Mouse (Mus musculus): ENCODE measurements around the gene Mea1. TPM values are rescaled to one million over a fixed set of nuclear protein-coding genes. Genes with fewer than 3 reads are reported as not detected.

The Mea1 gene
- polyA plus RNA-seq, 1 experiment = 145 TPM

DNA sequence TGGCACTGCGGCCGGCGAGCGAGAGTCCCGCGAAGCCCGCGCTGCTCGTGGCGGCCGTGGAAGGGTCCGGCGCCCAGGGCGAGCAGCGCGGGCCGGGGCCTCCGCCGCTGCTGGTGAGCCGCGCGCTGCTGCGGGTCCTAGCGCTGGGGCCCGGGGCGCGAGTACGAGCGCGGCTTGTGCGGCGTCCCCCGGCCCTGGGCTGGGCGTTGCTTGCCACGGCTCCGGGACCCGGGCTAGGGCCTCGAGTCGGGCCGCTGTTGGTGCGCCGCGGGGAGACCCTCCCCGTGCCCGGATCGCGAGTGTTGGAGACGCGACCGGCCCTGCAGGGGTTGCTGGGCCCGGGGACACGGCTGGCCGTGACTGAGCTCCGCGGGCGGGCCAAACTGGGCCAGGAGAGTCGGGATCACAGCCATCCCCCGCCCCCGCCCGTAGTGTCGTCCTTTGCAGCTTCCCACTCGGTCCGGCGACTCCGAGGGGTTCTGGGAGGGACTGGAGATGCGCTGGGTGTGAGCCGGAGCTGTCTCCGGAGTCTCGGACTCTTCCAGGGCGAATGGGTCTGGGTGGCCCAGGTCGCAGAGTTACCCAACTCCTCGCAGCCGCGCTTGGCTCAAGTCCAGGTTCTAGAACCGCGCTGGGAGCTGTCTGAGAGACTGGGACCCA is 33.1 kb downstream of the Mea1 start:
- H3K4me3 ChIP-seq = peak overlapping the region; percentile 54
- H3ac ChIP-seq (ENCODE audit: control insufficient read depth, insufficient read length) = peak overlapping the region; percentile 88
- TF ChIP-seq E2F4 (IDR thresholded peaks at IDR 0.05; ENCODE audit: insufficient read depth) (no peak), TCF3 (IDR thresholded peaks at IDR 0.05; ENCODE audit: insufficient read length, low read depth) (no peak), MAX (IDR thresholded peaks at IDR 0.05; ENCODE audit: low read depth) (no peak), POLR2AphosphoS2 (IDR thresholded peaks at IDR 0.05; ENCODE audit: insufficient read length, low read depth) (no peak), MYOG (IDR thresholded peaks at IDR 0.05; ENCODE audit: control insufficient read depth in 1 of 3, insufficient read depth in 1 of 3, insufficient read length in 2 of 3, low read depth in 2 of 3) (no peak)
- H3K79me2 ChIP-seq (ENCODE audit: control insufficient read depth, insufficient read depth) = peaks cover 19% of the 10 kb centered on the region
- peak overlapping the region; percentile 93 for H3K4me2 ChIP-seq (ENCODE audit: low read depth)
- H3K36me3 ChIP-seq (ENCODE audit: control insufficient read depth, insufficient read depth) = peaks cover 12% of the 10 kb centered on the region
- H3K27me3 ChIP-seq (ENCODE audit: control insufficient read depth, insufficient read depth, insufficient read length) = no peaks in the 10 kb centered on the region

DNA sequence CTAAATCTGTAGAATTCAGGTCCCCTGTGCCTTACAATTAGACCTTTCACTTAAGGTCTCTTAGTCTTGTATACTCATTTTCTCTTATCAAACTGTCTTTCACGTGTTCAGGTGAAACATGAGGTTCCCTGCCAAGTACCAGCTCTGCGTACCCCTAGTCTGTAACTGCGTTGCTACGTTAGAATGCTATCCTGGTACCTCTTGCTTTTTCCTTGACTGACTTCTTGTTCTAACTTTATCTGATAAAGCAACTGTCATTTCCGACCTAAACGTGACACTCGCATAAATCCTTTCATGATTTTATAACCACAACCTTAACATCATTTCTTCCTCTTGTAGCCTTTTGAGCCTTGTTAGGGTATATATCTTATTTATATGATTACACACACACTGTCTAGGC is 33.8 kb downstream of the Mea1 start:
- Histone ChIP-seq H3K4me2 (ENCODE audit: low read depth) (peak overlapping the region; percentile 93), H3K27me3 (ENCODE audit: control insufficient read depth, insufficient read depth, insufficient read length) (no peaks in the 10 kb centered on the region)
- no peak for TF ChIP-seq MYOG (IDR thresholded peaks at IDR 0.05; ENCODE audit: control insufficient read depth in 1 of 3, insufficient read depth in 1 of 3, insufficient read length in 2 of 3, low read depth in 2 of 3)

DNA sequence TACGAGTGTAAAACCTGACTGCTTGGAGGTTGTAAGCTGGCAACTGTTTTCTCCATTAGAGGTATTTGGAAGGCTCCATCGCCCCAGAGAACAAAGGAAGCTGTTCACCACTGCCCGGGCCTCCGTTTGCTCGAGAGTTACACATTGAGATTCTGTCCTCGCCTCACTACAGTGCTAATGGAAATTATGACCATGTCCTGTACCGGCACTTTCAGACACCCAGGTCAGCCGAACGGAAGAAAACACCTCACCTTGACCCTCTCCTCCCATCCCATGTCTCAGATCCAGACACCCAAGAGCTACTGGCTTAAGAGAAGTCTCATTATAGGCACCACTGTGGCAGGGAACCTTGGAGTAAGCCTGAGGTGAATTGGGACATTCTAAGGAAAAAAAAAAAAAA is 35.3 kb downstream of the Mea1 start:
- Histone ChIP-seq H3K36me3 (ENCODE audit: control insufficient read depth, insufficient read depth) (peaks cover 12% of the 10 kb centered on the region), H3K79me2 (ENCODE audit: control insufficient read depth, insufficient read depth) (peaks cover 19% of the 10 kb centered on the region), H3K4me3 (no peak overlapping the region), H3ac (ENCODE audit: control insufficient read depth, insufficient read length) (no peak overlapping the region), H3K4me2 (ENCODE audit: low read depth) (no peak overlapping the region), H3K27me3 (ENCODE audit: control insufficient read depth, insufficient read depth, insufficient read length) (no peaks in the 10 kb centered on the region)
- TF ChIP-seq USF1 (IDR thresholded peaks at IDR 0.05; ENCODE audit: low read depth) = no peak
- TF ChIP-seq MYOD1 (IDR thresholded peaks at IDR 0.05; ENCODE audit: control insufficient read depth in 1 of 3, insufficient read length in 2 of 3, low read depth in 2 of 3) = no peak
- TF ChIP-seq REST (IDR thresholded peaks at IDR 0.05; ENCODE audit: insufficient read depth, insufficient read length) = no peak
- TF ChIP-seq MAX (IDR thresholded peaks at IDR 0.05; ENCODE audit: low read depth) = no peak
- TF ChIP-seq TCF3 (IDR thresholded peaks at IDR 0.05; ENCODE audit: insufficient read length, low read depth) = no peak
- no peak for TF ChIP-seq TCF12 (IDR thresholded peaks at IDR 0.05; ENCODE audit: insufficient read depth, poor library complexity, severe bottlenecking)
- TF ChIP-seq POLR2AphosphoS2 (IDR thresholded peaks at IDR 0.05; ENCODE audit: insufficient read length, low read depth) = no peak
- TF ChIP-seq CEBPB (IDR thresholded peaks at IDR 0.05; ENCODE audit: insufficient read depth, poor library complexity, severe bottlenecking) = no peak
- TF ChIP-seq POLR2A (IDR thresholded peaks at IDR 0.05; ENCODE audit: insufficient read length, low read depth) = no peak
- no peak for TF ChIP-seq MYOG (IDR thresholded peaks at IDR 0.05; ENCODE audit: control insufficient read depth in 1 of 3, insufficient read depth in 1 of 3, insufficient read length in 2 of 3, low read depth in 2 of 3)
- TF ChIP-seq E2F4 (IDR thresholded peaks at IDR 0.05; ENCODE audit: insufficient read depth) = no peak
- TF ChIP-seq SRF (IDR thresholded peaks at IDR 0.05; ENCODE audit: control insufficient read depth, insufficient read length, low read depth) = no peak

More for the DNA sequence above, 33.8 kb downstream of the Mea1 start:
- Histone ChIP-seq H3ac (ENCODE audit: control insufficient read depth, insufficient read length) (peak overlapping the region; percentile 88), H3K4me3 (peak overlapping the region; percentile 54), H3K79me2 (ENCODE audit: control insufficient read depth, insufficient read depth) (peaks cover 19% of the 10 kb centered on the region), H3K36me3 (ENCODE audit: control insufficient read depth, insufficient read depth) (peaks cover 12% of the 10 kb centered on the region)

DNA sequence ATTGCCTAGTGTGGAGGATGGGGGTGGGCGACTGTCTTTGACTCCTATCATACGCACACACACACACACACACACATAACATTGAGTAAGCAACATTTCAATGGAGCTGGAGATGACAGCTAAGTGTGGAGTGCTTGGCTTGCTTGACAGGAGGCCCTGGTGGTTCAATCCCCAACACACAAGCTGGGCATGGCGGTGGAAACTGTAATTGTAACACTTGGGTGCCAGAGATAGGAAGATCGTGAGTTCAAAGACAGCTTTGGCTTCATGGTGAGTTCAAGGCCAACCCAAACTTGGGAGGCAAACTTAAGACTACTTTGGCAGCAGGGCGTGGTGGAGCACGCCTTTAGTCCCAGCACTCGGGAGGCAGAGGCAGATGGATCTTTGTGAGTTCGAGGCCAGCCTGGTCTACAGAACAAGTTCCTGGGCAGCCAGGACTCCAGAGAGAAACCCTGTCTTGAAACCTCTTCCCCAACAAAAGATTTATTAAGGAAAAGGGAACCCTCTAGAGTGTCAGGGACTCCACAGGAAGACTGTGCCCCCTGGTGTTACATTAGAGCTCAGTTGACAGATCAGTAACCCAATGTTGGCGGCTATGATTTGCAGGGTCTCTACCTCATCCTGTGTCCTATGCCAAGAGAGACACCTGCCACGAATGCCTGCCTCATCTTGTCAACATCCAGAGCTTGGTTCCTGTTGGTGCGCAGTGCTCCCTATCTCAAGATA is 36.3 kb downstream of the Mea1 start:
- no peaks in the 10 kb centered on the region for H3K27me3 ChIP-seq (ENCODE audit: control insufficient read depth, insufficient read depth, insufficient read length)
- peaks cover 12% of the 10 kb centered on the region for H3K36me3 ChIP-seq (ENCODE audit: control insufficient read depth, insufficient read depth)
- H3K4me2 ChIP-seq (ENCODE audit: low read depth) = no peak overlapping the region
- TF ChIP-seq CEBPB (IDR thresholded peaks at IDR 0.05; ENCODE audit: insufficient read depth, poor library complexity, severe bottlenecking) = no peak
- no peak for TF ChIP-seq SRF (IDR thresholded peaks at IDR 0.05; ENCODE audit: control insufficient read depth, insufficient read length, low read depth)
- TF ChIP-seq MAX (IDR thresholded peaks at IDR 0.05; ENCODE audit: low read depth) = no peak
- TF ChIP-seq USF1 (IDR thresholded peaks at IDR 0.05; ENCODE audit: low read depth) = no peak
- no peak for TF ChIP-seq TCF3 (IDR thresholded peaks at IDR 0.05; ENCODE audit: insufficient read length, low read depth)
- no peak for TF ChIP-seq REST (IDR thresholded peaks at IDR 0.05; ENCODE audit: insufficient read depth, insufficient read length)
- TF ChIP-seq TCF12 (IDR thresholded peaks at IDR 0.05; ENCODE audit: insufficient read depth, poor library complexity, severe bottlenecking) = no peak
- TF ChIP-seq POLR2A (IDR thresholded peaks at IDR 0.05; ENCODE audit: insufficient read length, low read depth) = no peak
- TF ChIP-seq POLR2AphosphoS2 (IDR thresholded peaks at IDR 0.05; ENCODE audit: insufficient read length, low read depth) = no peak
- no peak overlapping the region for H3K4me3 ChIP-seq
- peaks cover 19% of the 10 kb centered on the region for H3K79me2 ChIP-seq (ENCODE audit: control insufficient read depth, insufficient read depth)
- H3ac ChIP-seq (ENCODE audit: control insufficient read depth, insufficient read length) = no peak overlapping the region

DNA sequence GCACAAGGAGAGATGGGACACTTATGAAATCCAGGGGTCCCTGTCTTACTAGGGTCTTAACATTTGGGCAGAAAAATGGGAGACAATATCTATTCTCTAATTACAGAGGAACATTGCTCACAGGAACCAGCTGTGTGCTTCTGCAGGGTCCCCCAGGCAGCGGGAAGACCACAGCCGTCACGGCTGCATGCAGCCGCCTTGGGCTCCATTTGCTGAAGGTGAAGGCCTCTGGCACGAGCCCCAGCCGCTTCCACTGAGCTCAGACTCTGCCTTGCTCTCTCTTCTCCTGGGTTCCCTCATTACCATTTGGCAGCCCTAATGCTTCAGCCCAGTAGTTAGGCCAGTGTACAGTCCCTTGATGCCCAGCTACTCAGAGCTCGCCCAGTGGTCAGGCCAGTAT is 42.5 kb downstream of the Mea1 start:
- Histone ChIP-seq H3K4me3 (no peak overlapping the region), H3K79me2 (ENCODE audit: control insufficient read depth, insufficient read depth) (no peaks in the 10 kb centered on the region), H3K36me3 (ENCODE audit: control insufficient read depth, insufficient read depth) (no peaks in the 10 kb centered on the region), H3K4me2 (ENCODE audit: low read depth) (no peak overlapping the region), H3K27me3 (ENCODE audit: control insufficient read depth, insufficient read depth, insufficient read length) (no peaks in the 10 kb centered on the region), H3ac (ENCODE audit: control insufficient read depth, insufficient read length) (no peak overlapping the region)
- TF ChIP-seq CEBPB (IDR thresholded peaks at IDR 0.05; ENCODE audit: insufficient read depth, poor library complexity, severe bottlenecking) = no peak
